Mouse (Mus musculus): ENCODE data around the gene Ssr3. TPM values are rescaled to one million over a fixed set of nuclear protein-coding genes. Genes with fewer than 3 reads are reported as not detected.
A peak's percentile ranks its signal among the peaks of the same experiment; 100 is the strongest.

The Ssr3 gene
- total RNA-seq, 1 experiment: 251 TPM

- Histone ChIP-seq H3K27ac (ENCODE audit: insufficient read depth, low read depth, low read length, poor library complexity, severe bottlenecking) (no peak overlapping the region), H3K4me3 (ENCODE audit: insufficient read depth in 1 of 2, low read depth in 1 of 2, low read length in 2 of 2, poor library complexity in 1 of 2, severe bottlenecking in 1 of 2) (no peak overlapping the region), H3K4me1 (ENCODE audit: control insufficient read depth in 2 of 2, insufficient read depth in 2 of 2, low read length in 2 of 2, poor library complexity in 1 of 2) (no peaks in the 10 kb centered on the region), H3K9ac (ENCODE audit: insufficient read depth, low read depth, low read length, poor library complexity, severe bottlenecking) (no peak overlapping the region), H3K36me3 (ENCODE audit: control insufficient read depth, insufficient read depth, low read length, poor library complexity, severe bottlenecking) (no peaks in the 10 kb centered on the region), H3K9me3 (ENCODE audit: control insufficient read depth, insufficient read depth, low read depth, low read length) (no peaks in the 10 kb centered on the region)
- in situ Hi-C loops (cut with MboI; ENCODE audit: low sequenced_read_pairs in 2 of 2, unreplicated experiment in 2 of 2): no loop called here
- TF ChIP-seq ZC3H11A (IDR thresholded peaks at IDR 0.05; ENCODE audit: borderline replicate concordance, low read depth, low read length): no peak
- no peak for TF ChIP-seq HCFC1 (IDR thresholded peaks at IDR 0.05; ENCODE audit: borderline replicate concordance, insufficient read depth, low read length)
- TF ChIP-seq CHD2 (IDR thresholded peaks at IDR 0.05; ENCODE audit: low read depth, low read length): no peak
- no peak for TF ChIP-seq MAFK (IDR thresholded peaks at IDR 0.05; ENCODE audit: insufficient read depth, low read depth, low read length)
- no peak for TF ChIP-seq ZNF384 (IDR thresholded peaks at IDR 0.05; ENCODE audit: low read depth, low read length)
- DNase-seq (ENCODE audit: low read depth, low spot score): no peak
Observed at GRCm38 (mm10) chr3:65358275-65358674, 34.1 kb downstream of the Ssr3 start.

DNA sequence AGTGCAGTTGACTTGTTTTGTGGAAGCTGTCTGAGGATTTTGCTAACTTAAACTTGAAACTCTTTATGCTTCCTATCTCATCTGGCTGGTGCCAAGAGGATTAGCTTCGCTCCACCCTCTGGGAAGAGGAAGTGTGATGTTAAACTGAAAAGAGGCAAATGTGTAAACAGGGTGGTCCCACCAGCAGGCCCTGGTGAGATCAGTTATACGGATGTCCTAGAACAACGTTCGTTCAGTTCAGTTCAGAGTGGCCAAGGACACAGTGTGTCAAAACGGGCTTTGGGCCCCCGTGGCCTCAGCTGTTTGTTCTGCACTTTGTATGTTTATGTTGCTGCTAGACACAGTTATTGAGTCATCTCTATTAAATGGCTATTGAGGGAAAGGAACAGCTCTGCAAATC lies 36.9 kb downstream of the Ssr3 start:
- DNase-seq (ENCODE audit: low read depth, low spot score): no peak
- in situ Hi-C loops (cut with MboI; ENCODE audit: low sequenced_read_pairs in 2 of 2, unreplicated experiment in 2 of 2): no loop called here
- Histone ChIP-seq H3K9ac (ENCODE audit: insufficient read depth, low read depth, low read length, poor library complexity, severe bottlenecking) (no peak overlapping the region), H3K4me3 (ENCODE audit: insufficient read depth in 1 of 2, low read depth in 1 of 2, low read length in 2 of 2, poor library complexity in 1 of 2, severe bottlenecking in 1 of 2) (no peak overlapping the region), H3K27ac (ENCODE audit: insufficient read depth, low read depth, low read length, poor library complexity, severe bottlenecking) (no peak overlapping the region), H3K36me3 (ENCODE audit: control insufficient read depth, insufficient read depth, low read length, poor library complexity, severe bottlenecking) (no peaks in the 10 kb centered on the region), H3K4me1 (ENCODE audit: control insufficient read depth in 2 of 2, insufficient read depth in 2 of 2, low read length in 2 of 2, poor library complexity in 1 of 2) (no peaks in the 10 kb centered on the region), H3K9me3 (ENCODE audit: control insufficient read depth, insufficient read depth, low read depth, low read length) (no peaks in the 10 kb centered on the region)
- TF ChIP-seq HCFC1 (IDR thresholded peaks at IDR 0.05; ENCODE audit: borderline replicate concordance, insufficient read depth, low read length) (no peak), CHD2 (IDR thresholded peaks at IDR 0.05; ENCODE audit: low read depth, low read length) (no peak), ZC3H11A (IDR thresholded peaks at IDR 0.05; ENCODE audit: borderline replicate concordance, low read depth, low read length) (no peak), ZNF384 (IDR thresholded peaks at IDR 0.05; ENCODE audit: low read depth, low read length) (no peak), MAFK (IDR thresholded peaks at IDR 0.05; ENCODE audit: insufficient read depth, low read depth, low read length) (no peak)

DNA sequence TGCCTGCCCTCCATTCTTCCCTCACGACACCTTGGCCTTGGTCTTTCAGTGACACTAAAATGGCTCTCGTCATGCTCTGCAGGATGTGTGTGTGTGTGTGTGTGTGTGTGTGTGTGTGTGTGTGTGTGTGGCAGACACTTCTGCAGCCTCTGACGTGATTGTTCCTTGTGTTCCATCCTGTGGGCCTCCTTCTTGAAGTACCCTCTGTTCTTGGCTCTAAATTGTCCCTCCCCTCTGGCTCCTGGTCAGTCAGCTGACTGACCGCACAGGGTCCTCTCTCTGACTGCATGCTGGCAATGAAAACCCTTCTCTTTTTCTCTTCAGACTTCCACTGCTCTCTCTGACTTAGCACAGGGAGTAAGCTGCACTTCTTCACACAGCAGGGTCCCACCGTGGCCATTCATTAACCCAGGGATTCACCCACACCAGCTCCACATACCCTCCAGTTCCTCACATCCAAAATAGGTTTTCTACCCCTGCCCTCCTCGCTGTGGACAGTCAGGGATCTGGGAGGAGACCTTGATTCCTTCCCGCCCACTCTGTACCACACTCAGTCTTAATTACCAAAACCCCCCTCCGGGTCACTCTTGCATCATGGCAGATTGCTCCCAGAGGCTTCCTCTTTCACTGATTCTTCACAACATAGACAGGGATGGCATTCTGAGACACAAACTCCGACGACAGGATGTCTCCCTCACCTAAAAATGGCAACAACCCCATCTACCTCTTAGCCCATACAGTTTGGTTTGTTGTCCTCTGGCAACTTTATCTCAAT lies 39.0 kb downstream of the Ssr3 start:
- Histone ChIP-seq H3K4me3 (ENCODE audit: insufficient read depth in 1 of 2, low read depth in 1 of 2, low read length in 2 of 2, poor library complexity in 1 of 2, severe bottlenecking in 1 of 2) (no peak overlapping the region), H3K27ac (ENCODE audit: insufficient read depth, low read depth, low read length, poor library complexity, severe bottlenecking) (no peak overlapping the region), H3K36me3 (ENCODE audit: control insufficient read depth, insufficient read depth, low read length, poor library complexity, severe bottlenecking) (no peaks in the 10 kb centered on the region), H3K9ac (ENCODE audit: insufficient read depth, low read depth, low read length, poor library complexity, severe bottlenecking) (no peak overlapping the region), H3K4me1 (ENCODE audit: control insufficient read depth in 2 of 2, insufficient read depth in 2 of 2, low read length in 2 of 2, poor library complexity in 1 of 2) (no peaks in the 10 kb centered on the region), H3K9me3 (ENCODE audit: control insufficient read depth, insufficient read depth, low read depth, low read length) (no peaks in the 10 kb centered on the region)
- TF ChIP-seq MAFK (IDR thresholded peaks at IDR 0.05; ENCODE audit: insufficient read depth, low read depth, low read length) (no peak), CHD2 (IDR thresholded peaks at IDR 0.05; ENCODE audit: low read depth, low read length) (no peak), ZC3H11A (IDR thresholded peaks at IDR 0.05; ENCODE audit: borderline replicate concordance, low read depth, low read length) (no peak), HCFC1 (IDR thresholded peaks at IDR 0.05; ENCODE audit: borderline replicate concordance, insufficient read depth, low read length) (no peak), ZNF384 (IDR thresholded peaks at IDR 0.05; ENCODE audit: low read depth, low read length) (no peak)
- DNase-seq (ENCODE audit: low read depth, low spot score): no peak
- in situ Hi-C loops (cut with MboI; ENCODE audit: low sequenced_read_pairs in 2 of 2, unreplicated experiment in 2 of 2): no loop called here

GRCm38 (mm10) chr3:65352278-65353127 lies 39.9 kb downstream of the Ssr3 start:
- in situ Hi-C loops (cut with MboI; ENCODE audit: low sequenced_read_pairs in 2 of 2, unreplicated experiment in 2 of 2): no loop called here
- Histone ChIP-seq H3K9me3 (ENCODE audit: control insufficient read depth, insufficient read depth, low read depth, low read length) (no peaks in the 10 kb centered on the region), H3K9ac (ENCODE audit: insufficient read depth, low read depth, low read length, poor library complexity, severe bottlenecking) (no peak overlapping the region), H3K27ac (ENCODE audit: insufficient read depth, low read depth, low read length, poor library complexity, severe bottlenecking) (no peak overlapping the region), H3K4me1 (ENCODE audit: control insufficient read depth in 2 of 2, insufficient read depth in 2 of 2, low read length in 2 of 2, poor library complexity in 1 of 2) (no peaks in the 10 kb centered on the region), H3K36me3 (ENCODE audit: control insufficient read depth, insufficient read depth, low read length, poor library complexity, severe bottlenecking) (no peaks in the 10 kb centered on the region), H3K4me3 (ENCODE audit: insufficient read depth in 1 of 2, low read depth in 1 of 2, low read length in 2 of 2, poor library complexity in 1 of 2, severe bottlenecking in 1 of 2) (no peak overlapping the region)
- TF ChIP-seq ZNF384 (IDR thresholded peaks at IDR 0.05; ENCODE audit: low read depth, low read length) (peak; percentile 63), MAFK (IDR thresholded peaks at IDR 0.05; ENCODE audit: insufficient read depth, low read depth, low read length) (no peak)
- DNase-seq (ENCODE audit: low read depth, low spot score): peak; percentile 22

Data from ES-E14 (cell line).